Mouse (Mus musculus): ENCODE results near the gene Mettl16.
"Not testable (repeated sequence)": the region's sequence is repeated elsewhere in the genome, so short reads cannot be mapped to it uniquely, and the experiment has no call there.

The Mettl16 gene

DNA sequence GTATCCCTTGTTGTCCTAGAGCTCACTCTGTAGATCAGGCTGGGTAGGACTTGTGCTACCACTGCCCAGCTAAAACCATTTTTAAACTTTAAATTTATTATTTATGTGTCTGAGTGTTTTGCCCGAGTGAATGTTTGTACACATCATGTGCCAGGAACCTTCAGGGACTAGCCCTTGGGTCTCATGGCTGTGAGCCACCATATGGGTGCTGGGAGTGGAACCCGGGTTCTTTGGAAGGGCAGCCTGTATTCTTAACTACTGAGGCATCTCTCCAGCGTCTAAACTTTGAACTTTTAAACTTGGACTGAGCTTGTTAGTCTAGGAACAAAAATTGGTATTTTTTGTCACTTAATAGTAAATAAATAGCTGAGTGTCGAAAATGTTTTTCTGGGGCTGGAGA is 22.2 kb downstream of the Mettl16 start:
- DNase-seq: no peak

DNA sequence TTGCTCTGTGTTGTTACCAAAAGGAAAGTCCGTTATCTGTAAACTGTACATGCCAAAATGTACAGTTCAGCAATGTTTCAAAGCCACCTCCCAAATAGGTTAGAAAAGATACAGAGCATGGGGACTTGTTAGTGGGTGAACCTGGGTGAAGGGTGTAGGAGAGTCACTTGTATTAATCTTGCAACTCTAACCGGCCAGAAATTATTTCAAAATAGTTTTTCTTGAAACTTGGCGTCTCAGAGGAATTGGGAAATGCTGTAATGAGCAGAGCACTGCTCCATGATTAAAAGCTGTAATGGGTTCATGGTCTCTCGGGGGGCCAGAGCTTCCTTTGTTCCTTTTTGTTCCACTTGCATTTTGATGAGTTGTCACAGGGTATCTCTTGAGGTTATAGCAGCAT is 30.0 kb downstream of the Mettl16 start:
- no peak for DNase-seq

DNA sequence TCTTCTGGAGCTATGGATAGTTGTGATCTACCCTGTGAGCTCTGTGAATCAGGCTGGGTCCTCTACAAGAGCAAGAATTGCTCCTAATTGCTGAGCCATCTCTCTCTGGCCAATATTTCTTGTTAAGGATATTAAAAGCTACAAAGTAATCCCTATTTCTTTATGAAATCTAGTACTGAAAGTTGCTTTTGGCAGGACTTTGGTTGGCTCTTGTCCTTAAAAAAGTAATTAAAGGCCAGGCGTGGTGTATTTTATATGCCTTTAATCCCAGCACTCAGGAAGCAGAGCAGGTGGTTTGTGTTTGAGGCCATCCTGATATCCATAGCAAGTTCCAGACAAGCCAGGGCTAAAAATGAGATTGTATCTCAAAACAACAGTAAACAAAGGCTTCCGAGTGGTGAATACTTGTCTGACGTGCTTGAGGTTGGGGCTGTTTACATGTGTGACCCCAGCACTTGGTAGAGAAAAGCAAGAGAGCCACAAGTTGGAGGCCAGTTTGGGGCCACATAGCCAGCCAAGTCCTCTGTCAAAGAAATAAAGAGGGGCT is 33.5 kb downstream of the Mettl16 start:
- DNase-seq: no peak

DNA sequence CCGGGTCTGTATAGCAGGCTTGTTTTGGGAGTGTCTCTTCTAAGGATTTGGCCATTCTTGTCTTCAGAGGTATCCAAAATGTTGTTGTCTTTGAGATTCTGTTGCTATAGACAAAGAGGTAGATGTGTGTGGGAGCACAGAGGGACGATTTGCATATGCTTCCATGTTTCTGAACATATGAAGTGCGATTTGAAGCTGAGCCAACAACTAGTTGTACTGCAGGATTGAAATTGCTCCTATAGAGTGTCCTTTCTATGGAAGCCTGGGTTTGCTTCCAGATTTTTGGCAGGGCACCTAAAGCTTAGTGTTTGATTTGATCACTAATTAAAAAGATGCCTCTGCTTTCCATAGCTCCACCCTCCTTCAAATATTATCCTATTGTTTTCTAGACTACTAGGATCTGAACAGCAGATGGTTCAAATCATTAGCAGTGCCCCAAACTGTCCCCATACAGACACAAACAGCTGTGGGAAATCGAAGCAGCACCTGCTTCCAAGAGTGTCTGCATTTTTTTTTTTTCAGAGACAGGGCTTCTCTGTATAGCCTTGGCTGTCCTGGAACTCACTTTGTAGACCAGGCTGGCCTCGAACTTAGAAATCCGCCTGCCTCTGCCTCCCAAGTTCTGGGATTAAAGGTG is 36.7 kb downstream of the Mettl16 start:
- DNase-seq: no peak

DNA sequence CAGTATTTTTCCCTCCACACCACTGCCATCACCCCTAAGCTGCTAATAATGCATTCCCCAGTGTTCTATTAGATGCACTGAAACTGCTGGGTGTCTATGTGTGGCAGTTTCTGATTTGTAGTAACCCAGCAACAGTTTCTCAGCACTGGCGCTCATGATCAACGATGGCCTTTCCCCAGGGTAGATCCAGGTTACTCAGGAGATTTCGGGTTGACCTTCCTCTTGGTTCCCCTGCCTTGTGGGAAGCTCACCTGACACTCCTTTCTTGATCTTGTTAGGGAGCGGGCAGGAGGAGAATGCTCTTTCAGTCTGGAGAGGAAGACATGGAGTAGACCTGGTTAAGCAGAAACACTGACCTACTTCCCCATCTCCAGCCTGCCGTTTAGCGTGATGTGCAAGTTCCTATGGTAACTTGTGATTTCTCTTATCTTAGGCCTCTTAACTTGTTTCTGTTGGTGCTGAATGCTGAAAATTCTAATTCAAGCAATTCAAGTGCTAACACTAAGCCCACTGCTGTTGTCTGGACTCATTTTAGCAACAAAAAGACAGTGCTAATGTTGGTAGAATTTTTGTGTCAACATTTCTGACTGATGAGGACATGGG is 37.7 kb downstream of the Mettl16 start:
- no peak for DNase-seq

DNA sequence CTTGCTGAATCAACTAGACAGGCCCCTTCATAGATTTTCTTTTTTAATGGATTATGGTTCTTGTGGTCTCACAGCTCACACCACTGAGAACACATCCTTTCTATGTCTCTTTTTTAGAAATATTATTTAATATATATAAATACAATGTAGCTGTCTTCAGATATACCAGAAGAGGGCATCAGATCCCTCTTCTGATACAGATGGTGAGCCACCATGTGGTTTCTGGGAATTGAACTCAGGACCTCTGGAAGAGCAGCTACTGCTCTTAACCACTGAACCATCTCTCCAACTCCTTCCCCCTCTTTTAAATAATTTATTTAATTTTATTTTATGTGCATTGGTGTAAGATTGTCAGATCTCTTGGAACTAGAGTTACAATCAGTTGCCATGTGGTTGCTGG is 39.5 kb downstream of the Mettl16 start:
- DNase-seq: no peak

DNA sequence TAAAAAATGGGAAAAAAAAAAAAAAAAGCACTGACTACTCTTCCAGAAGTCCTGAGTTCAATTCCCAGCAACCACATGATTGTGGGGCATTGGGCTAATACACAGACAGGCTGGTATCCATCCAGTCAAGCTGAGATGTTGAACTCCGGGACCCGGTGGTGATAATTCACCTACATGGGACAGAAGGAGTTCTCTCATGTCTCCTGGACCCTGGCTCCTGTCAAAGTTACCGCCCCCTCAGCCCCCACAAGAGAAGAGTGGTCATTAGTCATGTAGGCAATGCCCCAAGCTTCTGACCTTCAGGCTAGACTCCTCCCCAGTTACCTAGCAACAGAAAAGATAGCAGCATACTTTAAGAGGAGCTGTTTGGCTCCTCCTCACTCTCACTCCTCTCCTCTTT is 40.4 kb downstream of the Mettl16 start:
- DNase-seq: not testable (repeated sequence)

DNA sequence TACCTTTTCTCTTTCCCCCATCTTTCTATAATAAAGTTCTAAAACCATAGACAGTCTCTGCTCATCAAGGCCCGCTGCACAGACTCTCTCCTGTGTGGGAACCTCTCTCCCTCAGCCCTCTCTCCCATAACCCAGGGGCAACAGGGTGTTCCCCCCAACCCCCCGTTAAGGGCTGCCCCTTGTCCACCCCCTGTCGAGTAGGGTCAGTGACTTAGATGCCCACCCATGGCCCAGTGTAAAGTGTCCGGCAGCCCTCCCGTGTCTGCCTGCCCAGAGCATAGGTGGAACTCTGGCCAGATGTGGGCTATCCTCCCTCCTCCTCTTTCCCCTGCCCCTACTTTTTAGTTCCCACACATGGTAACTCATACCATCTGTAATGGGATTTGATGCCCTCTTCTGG is 40.9 kb downstream of the Mettl16 start:
- DNase-seq: no peak

DNA sequence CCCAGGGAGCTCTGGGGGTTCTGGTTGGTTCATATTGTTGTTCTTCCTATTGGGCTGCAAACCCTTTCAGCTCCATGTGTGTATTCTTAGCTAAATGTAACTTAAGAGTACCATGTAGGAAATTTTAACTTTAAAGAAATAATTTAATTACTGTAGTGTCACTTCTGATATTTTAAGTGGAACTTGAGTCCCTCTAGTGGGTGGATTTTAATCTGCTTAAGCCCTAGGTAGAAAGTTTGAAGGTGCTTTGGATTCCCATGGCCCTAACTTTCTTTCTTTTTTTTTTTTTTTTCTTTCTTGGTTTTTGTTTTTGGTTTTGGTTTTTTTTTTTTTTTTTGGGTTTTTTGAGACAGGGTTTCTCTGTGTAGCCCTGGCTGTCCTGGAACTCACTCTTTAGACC is 45.2 kb downstream of the Mettl16 start:
- DNase-seq: no peak

DNA sequence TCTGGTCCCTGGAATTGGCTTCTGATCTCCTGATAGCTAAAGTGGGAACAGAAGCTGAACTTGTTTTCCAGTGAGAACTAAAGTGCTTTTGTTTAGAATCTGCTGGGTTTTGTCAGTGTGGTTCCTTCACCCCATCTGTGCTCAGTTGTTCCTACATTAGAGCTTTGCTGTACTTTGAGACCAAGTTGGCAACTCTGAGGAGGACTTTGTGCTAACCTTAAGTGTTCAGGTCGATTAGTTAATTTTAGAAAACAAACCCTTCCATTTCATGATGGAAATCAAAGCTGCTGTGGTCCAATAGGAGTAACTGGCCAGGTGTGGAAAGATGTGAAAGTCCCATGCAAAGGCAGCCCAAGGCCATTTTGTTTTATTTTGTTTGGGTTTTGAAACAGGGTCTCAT is 50.3 kb downstream of the Mettl16 start:
- no peak for DNase-seq

DNA sequence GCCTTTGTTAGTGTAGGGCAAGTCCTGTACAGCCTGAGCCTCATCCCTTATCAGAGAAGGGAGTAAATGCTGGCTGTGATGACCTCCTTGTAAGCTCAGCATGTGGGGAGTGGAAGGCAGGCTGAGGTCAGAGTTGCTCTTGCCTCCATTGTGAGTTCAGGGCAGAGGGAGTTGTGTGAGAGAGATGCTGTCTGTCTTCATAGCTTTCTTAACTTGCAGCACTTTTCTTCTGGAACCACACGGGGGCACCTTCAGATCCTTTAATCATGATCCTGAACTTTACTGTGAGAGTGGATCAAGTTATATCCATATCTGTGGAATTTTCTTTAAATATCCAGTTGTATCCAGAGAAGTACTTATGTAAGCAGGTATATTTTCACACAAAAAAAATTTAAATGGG is 50.8 kb downstream of the Mettl16 start:
- DNase-seq: no peak

DNA sequence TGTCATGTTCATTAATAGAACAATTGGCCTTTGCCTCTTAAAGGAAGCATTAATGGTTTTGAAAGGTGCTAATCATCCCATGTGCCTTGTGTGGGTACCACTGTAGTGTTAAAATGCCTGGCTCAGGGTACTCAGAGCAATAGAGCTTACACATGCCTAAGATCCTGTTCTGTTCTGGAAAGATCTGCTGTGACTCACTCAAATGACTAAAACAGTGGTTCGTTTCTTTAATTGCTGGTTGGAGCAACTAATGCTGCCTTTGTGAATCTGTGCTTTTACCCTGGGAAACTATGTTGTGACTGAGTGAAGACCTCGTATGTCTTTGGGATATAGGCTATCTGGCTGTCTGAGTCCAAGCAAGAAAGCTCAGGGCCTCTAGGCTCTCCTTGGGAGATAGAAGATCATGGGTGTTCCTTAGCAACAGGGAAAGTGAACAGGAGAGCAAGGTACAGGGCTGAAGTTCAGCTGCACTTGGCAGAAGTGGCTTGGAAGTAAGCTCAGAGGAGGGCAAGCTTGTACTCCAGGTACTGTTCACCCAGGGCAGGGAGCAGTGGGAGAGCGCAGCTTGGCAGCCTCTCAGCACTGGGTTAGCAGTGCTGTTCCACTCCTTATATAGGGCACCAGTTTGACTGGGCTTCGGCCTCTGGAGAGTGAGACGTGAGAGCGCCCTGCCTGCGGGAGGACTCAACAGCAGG is 52.3 kb downstream of the Mettl16 start:
- no peak for DNase-seq

DNA sequence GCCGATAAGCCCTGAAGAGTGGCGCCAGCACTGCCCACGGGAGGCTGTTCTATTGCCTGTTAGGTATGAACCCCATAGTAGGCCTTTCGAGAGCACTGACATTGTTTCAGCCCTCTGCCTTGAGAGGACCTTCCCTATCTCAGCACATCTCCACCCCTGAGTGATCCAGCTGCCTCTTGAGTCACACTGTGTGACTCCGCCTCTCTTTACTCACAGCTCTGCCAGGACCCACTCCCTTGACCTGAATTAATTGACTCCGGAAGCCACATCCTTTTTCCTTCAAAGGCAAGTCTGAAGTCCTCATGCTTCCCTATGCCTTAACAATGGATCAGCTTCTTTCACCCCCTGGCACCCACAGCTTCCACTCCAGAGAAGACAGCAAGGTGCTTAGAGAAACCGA is 55.5 kb downstream of the Mettl16 start:
- no peak for DNase-seq

DNA sequence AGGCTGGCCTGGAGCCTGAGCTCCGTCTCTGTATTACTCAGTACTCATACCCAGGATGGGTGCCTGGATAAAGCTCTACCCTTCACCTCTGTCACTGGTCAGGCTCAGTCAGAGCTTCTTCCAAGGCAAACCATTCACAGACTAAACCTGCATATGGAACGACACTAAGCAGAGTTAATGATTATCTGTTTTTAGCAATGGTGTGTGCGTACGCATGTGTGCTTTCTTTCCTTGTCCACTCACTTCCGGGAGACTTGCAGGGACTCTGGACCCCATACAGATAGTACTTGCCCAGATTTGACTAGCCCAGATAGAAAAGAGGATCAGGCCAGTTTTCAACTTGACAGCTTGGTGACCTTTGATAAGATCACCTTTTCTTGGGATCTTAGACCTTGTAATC is 56.1 kb downstream of the Mettl16 start:
- DNase-seq: no peak

DNA sequence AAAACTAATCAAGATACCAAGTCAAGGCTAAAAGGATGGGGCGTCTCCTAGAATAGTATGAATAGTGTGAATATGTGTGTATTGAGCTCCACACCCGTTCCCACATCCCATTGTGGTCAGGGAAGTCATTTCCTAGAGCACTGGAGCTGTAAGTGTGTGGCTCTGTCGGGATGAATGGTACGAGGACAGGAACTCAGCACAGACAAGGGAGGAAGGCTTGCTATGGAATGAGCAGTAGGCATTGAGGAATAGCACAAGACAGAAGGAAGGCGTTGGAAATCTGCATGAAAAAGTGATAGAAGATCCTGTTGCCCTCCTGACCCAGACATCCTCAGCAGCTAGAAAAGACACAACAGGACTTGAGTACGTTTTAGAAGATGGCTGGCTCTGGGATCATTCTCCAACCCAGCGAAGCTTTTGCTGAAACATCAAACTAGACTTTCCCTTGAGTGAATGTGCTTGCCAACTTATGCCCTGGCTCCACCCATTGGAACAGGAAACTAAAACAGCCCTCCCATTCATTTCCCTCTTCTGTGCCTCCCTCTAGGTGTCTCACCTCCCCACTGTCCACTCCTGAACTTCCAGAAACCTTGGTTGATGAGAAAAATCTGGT is 57.3 kb downstream of the Mettl16 start:
- no peak for DNase-seq

DNA sequence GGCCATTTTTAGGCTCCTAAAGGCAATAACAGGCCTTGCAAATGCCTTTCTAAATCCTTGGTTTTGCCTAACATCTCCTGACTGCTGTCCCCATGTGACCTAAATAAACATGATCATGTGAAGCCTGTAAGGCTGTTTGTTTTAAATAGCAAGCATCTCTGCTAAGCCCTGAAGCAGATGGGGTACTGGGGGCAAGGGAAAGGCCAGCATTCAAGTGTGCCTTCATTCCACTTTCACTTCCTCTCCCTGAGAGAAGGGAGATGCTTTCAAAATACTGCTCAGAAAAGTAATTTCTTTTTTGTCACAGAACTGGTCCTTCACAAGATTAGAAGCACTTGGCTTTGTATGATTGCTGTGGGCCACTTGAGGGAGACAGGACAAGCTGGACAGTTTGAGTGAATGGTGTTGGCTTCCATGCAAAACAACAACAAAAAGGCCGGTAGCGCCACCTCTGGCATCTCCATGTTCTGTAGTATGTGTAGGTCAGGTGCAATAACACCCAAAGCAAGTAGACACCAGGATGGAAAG is 57.8 kb downstream of the Mettl16 start:
- DNase-seq: peak; percentile 13

DNA sequence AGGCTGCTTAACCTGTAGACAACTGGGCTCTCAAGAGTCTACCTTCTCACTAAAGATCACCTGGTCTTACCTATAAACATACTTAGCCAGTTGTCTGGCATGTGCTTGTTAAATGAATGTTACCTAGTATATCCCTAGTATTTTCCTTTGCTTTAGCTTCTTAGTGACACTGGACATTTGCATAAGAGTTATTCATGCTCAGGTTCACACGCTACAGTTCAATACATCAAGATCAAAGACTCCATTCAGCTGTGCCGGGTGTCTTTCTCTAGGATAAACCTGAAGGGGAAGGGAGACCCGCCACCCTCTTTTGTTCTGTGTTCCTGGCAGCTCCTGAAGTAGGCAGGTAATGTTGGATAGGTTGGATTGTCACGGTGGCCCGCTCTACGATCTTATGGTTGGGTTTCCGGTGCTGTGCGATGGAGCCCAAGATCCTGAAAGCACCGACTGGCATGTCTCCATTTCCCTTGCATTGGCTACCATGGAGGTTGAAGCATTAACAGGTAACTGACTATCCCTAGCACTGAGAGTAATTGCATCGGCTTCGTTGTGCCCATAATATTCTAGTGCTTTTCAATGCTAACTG is 58.4 kb downstream of the Mettl16 start:
- DNase-seq: peak; percentile 5

DNA sequence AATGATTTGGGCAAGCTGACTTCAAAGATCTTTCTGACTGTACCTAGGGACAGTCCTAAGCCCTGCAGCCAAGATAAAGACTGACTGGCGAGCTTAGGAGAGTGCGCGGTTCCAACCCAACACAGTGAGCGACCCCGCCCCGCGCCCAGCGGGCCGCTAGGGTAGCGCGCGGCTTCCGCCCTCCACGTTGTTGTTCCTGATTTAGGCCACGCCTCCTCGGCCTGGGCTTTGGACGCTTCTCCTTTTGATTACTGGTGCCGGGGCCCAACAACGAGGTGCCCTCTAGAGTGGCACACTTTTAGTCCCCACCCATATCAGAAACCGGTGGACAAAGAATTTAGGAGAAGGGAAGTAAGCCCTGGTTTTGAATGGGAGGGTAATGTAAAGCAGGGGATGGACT is 59.2 kb downstream of the Mettl16 start:
- peak; percentile 72 for DNase-seq

DNA sequence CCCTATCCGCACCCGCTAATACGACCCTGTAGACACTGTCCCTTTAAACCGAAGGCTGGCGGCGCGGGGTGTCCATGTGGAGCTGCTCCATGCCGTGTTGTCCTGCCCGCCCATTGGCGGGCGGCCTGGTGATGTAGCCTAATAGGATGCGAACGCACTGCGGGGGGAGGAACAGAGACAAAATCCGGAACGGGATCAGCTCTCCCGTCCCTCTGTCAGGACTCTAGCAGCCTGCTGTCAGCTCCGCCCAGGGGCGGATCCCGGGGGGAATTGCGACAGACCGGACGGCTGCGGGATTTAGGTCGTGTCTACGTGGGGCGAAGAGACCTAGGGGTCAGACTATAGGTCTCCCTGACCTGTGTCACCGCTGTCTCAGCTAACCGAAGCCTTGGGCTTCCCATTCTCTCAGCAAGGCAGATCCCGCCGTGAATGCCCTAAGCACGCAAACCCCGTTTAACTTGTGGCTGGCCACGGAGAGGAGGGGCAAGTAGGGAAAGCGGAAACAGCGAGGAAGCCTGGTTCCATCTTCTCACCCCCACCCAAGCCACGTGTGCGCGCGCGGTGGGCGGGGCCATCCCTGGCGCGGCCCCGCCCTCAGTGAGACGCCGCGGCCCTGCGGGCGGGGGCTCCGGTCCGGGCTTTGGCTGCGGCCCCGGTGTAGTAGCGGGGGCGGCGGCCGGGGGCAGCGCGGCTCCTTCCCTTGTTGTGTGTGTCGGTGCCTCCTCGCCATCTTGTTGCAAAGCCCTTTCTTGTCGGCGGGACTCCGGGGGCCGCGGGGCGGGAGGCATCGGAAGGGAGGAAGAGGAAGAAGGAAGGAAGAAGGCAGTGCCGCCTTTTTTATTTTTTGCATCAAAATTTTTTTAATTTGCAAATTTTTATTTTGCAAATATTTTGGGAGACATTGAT is 59.9 kb downstream of the Mettl16 start, which contains the start of gene Mnt:
Mnt (plus strand) TSS at position 665 of the 906 bp plus-strand sequence.
- DNase-seq: peak; percentile 96

DNA sequence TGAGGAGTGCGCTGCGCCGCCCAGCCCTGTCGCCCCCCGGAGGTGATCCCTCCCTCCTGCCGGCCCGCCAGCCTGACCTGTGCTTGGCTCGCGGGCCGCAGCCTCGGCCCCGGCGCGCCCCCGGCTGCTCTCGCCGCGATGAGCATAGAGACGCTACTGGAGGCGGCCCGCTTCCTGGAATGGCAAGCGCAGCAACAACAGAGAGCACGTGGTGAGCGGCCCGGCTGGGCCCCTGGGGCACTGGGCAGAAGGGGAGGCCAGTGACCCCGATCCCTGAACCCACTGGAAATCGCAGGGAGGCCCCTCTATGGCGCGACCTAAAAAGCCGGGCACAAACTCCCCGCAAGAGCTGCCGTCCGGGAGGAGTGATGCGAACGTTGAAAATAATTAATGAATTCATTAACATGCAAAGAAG is 60.6 kb downstream of the Mettl16 start:
- peak; percentile 54 for DNase-seq

DNA sequence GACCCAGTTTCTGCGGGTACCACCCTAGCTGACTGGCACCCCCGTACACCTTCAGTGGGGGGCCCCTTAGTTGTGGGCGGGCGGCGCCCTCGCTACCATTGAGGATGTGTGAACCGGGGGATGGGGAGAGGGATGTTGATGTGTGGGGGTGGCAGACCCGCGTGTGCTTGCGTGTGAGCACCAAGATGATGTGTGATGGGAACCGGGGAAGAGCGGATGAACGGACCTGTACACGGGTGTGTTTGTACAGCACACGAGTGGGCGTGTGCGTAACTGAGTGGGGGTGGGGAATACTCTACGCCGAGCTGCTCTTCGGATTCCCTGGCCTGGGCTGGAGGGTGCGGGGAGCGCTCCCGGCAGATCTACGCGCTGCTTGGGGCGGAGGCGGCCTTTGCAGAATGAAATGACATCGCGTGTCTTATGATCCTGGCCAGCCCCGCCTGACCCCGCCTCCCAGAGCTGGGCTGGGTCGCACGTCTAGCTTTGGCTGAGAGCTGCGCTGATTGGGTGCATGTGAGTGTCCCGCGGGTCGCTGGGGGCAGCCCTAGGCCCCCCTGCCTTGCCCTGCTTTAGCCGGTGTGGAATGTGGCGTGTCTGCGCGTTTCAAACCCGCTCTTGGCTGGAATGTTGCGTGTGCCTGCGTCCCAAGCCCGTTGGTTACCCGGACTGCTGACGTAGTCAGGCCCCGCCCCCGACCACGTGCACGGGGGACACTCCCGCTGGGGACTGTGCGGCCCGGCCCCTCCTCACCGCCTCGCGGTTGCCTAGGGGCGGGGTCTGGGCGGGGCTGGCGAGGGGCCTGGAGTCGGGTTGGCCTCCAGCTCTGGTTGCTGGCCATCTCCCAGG is 61.2 kb downstream of the Mettl16 start:
- DNase-seq: peak; percentile 98
